8 mouse cellular contexts compared by ENCODE assay signal in the genomic region with DNA sequence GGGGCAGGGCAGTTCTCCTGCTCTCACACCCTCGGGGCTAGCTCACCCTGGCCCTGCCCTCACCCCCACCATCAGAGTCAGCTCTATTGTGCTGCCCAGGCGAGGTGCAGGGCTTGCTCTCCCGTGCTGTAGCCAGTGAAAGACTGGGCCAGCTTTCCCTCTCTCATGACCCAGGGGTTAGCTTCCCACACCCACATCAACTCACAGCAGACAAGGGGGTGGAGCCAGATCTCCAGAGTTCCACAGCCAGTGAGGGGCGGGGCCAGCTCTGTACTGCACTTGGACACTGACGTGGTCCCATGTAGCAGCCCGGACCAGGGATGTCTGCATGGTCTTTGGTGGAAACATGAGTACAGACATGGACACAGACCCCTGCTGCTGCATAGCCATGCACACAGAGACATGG. TPM values are rescaled to one million over a fixed set of nuclear protein-coding genes. Genes with fewer than 3 reads are reported as not detected.
DNase-seq lines count a peak whose midpoint lies in the region; ATAC-seq lines count a peak whose summit lies in the region.

No protein-coding gene starts in this region.

- peak; percentile 78 for ATAC-seq in forebrain, embryonic 11.5 days (replicated peaks; ENCODE audit: low FRiP score)
- no peak for ATAC-seq in forebrain, embryonic 15.5 days (replicated peaks)
- peak; percentile 88 for ATAC-seq in lung, embryonic 15.5 days (ENCODE audit: borderline replicate concordance, extremely low read depth, low FRiP score, low TSS enrichment)
- no peak for ATAC-seq in frontal cortex, adult (ENCODE audit: low TSS enrichment)

- peak; percentile 64 for DNase-seq in forebrain, embryonic 11.5 days (ENCODE audit: low spot score)
- DNase-seq in gastrocnemius, adult 18-20 months (ENCODE audit: low spot score) = peak; percentile 7
- peak; percentile 24 for DNase-seq in kidney, adult 18-20 months
- DNase-seq in urinary bladder, postnatal 4 days (ENCODE audit: low spot score in 2 of 2) = peak; percentile 43 to 67
- no peak for DNase-seq in left cerebral cortex, adult 8-10 months (ENCODE audit: low spot score in 2 of 2)

- H3K4me1 ChIP-seq in forebrain, embryonic 11.5 days (replicated peaks; ENCODE audit: control insufficient read depth, insufficient read depth, low read length) = peaks cover 8% of the 10 kb centered on the region; the same call in 1 of the 2 replicates
- H3K4me1 ChIP-seq in forebrain, embryonic 15.5 days = peaks cover 7% of the 10 kb centered on the region; the same call in 1 of the 2 replicates
- peaks cover 7% of the 10 kb centered on the region for H3K4me1 ChIP-seq in lung, embryonic 15.5 days

- H3K9me3 ChIP-seq in forebrain, embryonic 11.5 days (ENCODE audit: control insufficient read depth, low read length) = no peaks in the 10 kb centered on the region
- no peaks in the 10 kb centered on the region for H3K9me3 ChIP-seq in forebrain, embryonic 15.5 days
- H3K9me3 ChIP-seq in lung, embryonic 15.5 days = no peaks in the 10 kb centered on the region

- H3K4me2 ChIP-seq in forebrain, embryonic 11.5 days (ENCODE audit: low read depth, low read length, severe bottlenecking) = no peak overlapping the region
- no peak overlapping the region for H3K4me2 ChIP-seq in forebrain, embryonic 15.5 days (replicated peaks)
- H3K4me2 ChIP-seq in lung, embryonic 15.5 days = no peak overlapping the region

- WGBS in forebrain, embryonic 11.5 days = 17% methylated on average over 6 of the region's 6 CpGs
- WGBS in forebrain, embryonic 15.5 days = 27% methylated on average over 6 of the region's 6 CpGs
- WGBS in lung, embryonic 15.5 days = 17% methylated on average over 6 of the region's 6 CpGs

- no peaks in the 10 kb centered on the region for H3K36me3 ChIP-seq in forebrain, embryonic 11.5 days (ENCODE audit: control insufficient read depth, insufficient read depth, low read length)
- H3K36me3 ChIP-seq in forebrain, embryonic 15.5 days = no peaks in the 10 kb centered on the region
- no peaks in the 10 kb centered on the region for H3K36me3 ChIP-seq in lung, embryonic 15.5 days

- H3K9ac ChIP-seq in forebrain, embryonic 11.5 days (ENCODE audit: low read length) = no peak overlapping the region; the same call in 1 of the 2 replicates
- H3K9ac ChIP-seq in forebrain, embryonic 15.5 days (replicated peaks) = no peak overlapping the region
- H3K9ac ChIP-seq in lung, embryonic 15.5 days = no peak overlapping the region

- no peak overlapping the region for H3K4me3 ChIP-seq in forebrain, embryonic 11.5 days (ENCODE audit: low read depth, low read length)
- H3K4me3 ChIP-seq in forebrain, embryonic 15.5 days = no peak overlapping the region
- no peak overlapping the region for H3K4me3 ChIP-seq in lung, embryonic 15.5 days

- H3K27ac ChIP-seq in forebrain, embryonic 11.5 days (ENCODE audit: low read depth, low read length) = peak overlapping the region; percentile 7; the same call in 1 of the 2 replicates
- H3K27ac ChIP-seq in forebrain, embryonic 15.5 days (replicated peaks) = no peak overlapping the region
- H3K27ac ChIP-seq in lung, embryonic 15.5 days = no peak overlapping the region

- H3K27me3 ChIP-seq in forebrain, embryonic 11.5 days (ENCODE audit: control insufficient read depth, insufficient read depth, low read length) = no peaks in the 10 kb centered on the region
- no peaks in the 10 kb centered on the region for H3K27me3 ChIP-seq in forebrain, embryonic 15.5 days
- H3K27me3 ChIP-seq in lung, embryonic 15.5 days = no peaks in the 10 kb centered on the region

RNA-seq across cellular contexts. Expression of gene Nfe2l3, which starts 33.4 kb away (rescaled TPM):
- polyA plus RNA-seq in forebrain, embryonic 11.5 days (2014; fragmentation: Nextera tagmentation; extraction: Ambion mirVana) = 1.1 and 1.5 TPM in 2 replicates
- 12.3 and 14.7 TPM in 2 replicates for polyA plus RNA-seq in forebrain, embryonic 15.5 days (2015; fragmentation: Nextera tagmentation; extraction: Ambion mirVana)
- total RNA-seq in gastrocnemius, adult 18-20 months (2021) = not detected
- polyA plus RNA-seq in lung, embryonic 15.5 days (2015; fragmentation: Nextera tagmentation; extraction: Ambion mirVana) = 2.4 and 3.4 TPM in 2 replicates
- total RNA-seq in left cerebral cortex, adult 8-10 months (2022) = 1 to 10 TPM; 2.8 to 5.7 (median 4.5) TPM

Comparison
In these comparisons a context has a peak if more than half of its experiments do, and no peak if none do; other contexts are left out.
1. ATAC-seq: peak in forebrain, embryonic 11.5 days (single experiment) and lung, embryonic 15.5 days (single experiment); none in forebrain, embryonic 15.5 days (single experiment) and frontal cortex, adult (single experiment).
2. DNase-seq: peak in forebrain, embryonic 11.5 days (single experiment), gastrocnemius, adult 18-20 months (single experiment), kidney, adult 18-20 months (single experiment) and urinary bladder, postnatal 4 days (2 of 2); none in left cerebral cortex, adult 8-10 months (0 of 2).